9 mouse cellular contexts compared by ENCODE assay signal in the genomic region with DNA sequence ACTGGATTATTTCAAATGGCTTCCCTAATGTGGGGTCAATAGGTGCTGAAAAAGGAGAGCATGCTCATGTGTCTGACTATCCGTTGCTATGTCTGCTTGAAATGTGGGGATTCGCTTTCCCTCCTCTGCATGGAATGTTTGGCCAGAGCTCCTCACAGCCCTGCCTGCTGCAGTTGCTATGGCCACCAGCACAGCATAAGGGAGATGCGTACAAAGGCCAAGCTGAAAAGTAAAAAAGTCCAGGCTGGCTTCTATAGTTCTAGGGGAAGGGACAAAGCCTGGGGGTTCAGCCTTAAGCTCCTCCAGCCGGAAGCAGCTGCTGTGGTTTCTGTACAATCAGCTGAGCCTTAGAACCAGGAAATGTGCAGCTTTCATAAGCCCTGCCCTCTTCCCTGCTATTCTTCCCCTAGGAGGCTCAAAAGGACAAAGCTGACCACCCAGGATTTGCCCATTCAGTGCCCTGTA. TPM values are rescaled to one million over a fixed set of nuclear protein-coding genes. Genes with fewer than 3 reads are reported as not detected.
DNase-seq lines count a peak whose midpoint lies in the region; ATAC-seq lines count a peak whose summit lies in the region.
"Had no signal": no experiment of that assay in that cellular context is flagged by ENCODE, and none has a peak within 500 bp of the region (broad histone marks: within the 10 kb centered on the region; RNA-seq: fewer than 3 reads in every experiment).

No protein-coding gene starts in this region.

- no peaks in the 10 kb centered on the region for H3K9me3 ChIP-seq in heart, embryonic 11.5 days (replicated peaks; ENCODE audit: control insufficient read depth, low read length)
- H3K9me3 ChIP-seq in embryonic facial prominence, embryonic 12.5 days = no peaks in the 10 kb centered on the region
- H3K9me3 ChIP-seq in neural tube, embryonic 14.5 days (ENCODE audit: control insufficient read depth, low read length) = no peaks in the 10 kb centered on the region

- H3K9ac ChIP-seq in heart, embryonic 11.5 days (ENCODE audit: low read depth, low read length) = no peak overlapping the region
- no peak overlapping the region for H3K9ac ChIP-seq in embryonic facial prominence, embryonic 12.5 days
- no peak overlapping the region for H3K9ac ChIP-seq in neural tube, embryonic 14.5 days (replicated peaks; ENCODE audit: low read depth, low read length)

- ATAC-seq in heart, embryonic 11.5 days (replicated peaks; ENCODE audit: insufficient number of reproducible peaks, low FRiP score, low TSS enrichment) = no peak
- ATAC-seq in embryonic facial prominence, embryonic 12.5 days (ENCODE audit: insufficient number of reproducible peaks, insufficient read depth, low FRiP score, low TSS enrichment) = peak; percentile 58
- ATAC-seq in neural tube, embryonic 14.5 days (ENCODE audit: low read depth) = peak; percentile 50; the same call in 1 of the 2 replicates

- no peaks in the 10 kb centered on the region for H3K36me3 ChIP-seq in heart, embryonic 11.5 days (ENCODE audit: control insufficient read depth, insufficient read depth, low read length)
- no peaks in the 10 kb centered on the region for H3K36me3 ChIP-seq in embryonic facial prominence, embryonic 12.5 days
- H3K36me3 ChIP-seq in neural tube, embryonic 14.5 days (ENCODE audit: control insufficient read depth, insufficient read depth, low read length) = no peaks in the 10 kb centered on the region

- WGBS in heart, embryonic 11.5 days (ENCODE audit: insufficient replicate concordance) = 56% methylated on average over 4 of the region's 4 CpGs
- 60% methylated on average over 4 of the region's 4 CpGs for WGBS in embryonic facial prominence, embryonic 12.5 days
- WGBS in neural tube, embryonic 14.5 days = 30% methylated on average over 4 of the region's 4 CpGs

- H3K4me3 ChIP-seq in heart, embryonic 11.5 days (ENCODE audit: low read depth, low read length) = no peak overlapping the region
- no peak overlapping the region for H3K4me3 ChIP-seq in embryonic facial prominence, embryonic 12.5 days
- no peak overlapping the region for H3K4me3 ChIP-seq in neural tube, embryonic 14.5 days (ENCODE audit: low read depth, low read length)

- peak; percentile 9 for DNase-seq in heart, postnatal 4 days
- DNase-seq in kidney, postnatal 14 days = peak; percentile 32
- no peak for DNase-seq in spleen, postnatal 36 days (ENCODE audit: low spot score in 2 of 2)
- no peak for DNase-seq in right cerebral cortex, postnatal 25 days
- DNase-seq in layer of hippocampus, postnatal 10 days (ENCODE audit: low spot score in 2 of 2) = no peak

- H3K27me3 ChIP-seq in heart, embryonic 11.5 days (ENCODE audit: control insufficient read depth, insufficient read depth, low read length) = no peaks in the 10 kb centered on the region
- H3K27me3 ChIP-seq in embryonic facial prominence, embryonic 12.5 days = no peaks in the 10 kb centered on the region
- H3K27me3 ChIP-seq in neural tube, embryonic 14.5 days (ENCODE audit: control insufficient read depth, insufficient read depth, low read length) = no peaks in the 10 kb centered on the region

- no peak overlapping the region; the same call in 1 of the 2 replicates for H3K27ac ChIP-seq in heart, embryonic 11.5 days (ENCODE audit: low read depth, low read length)
- H3K27ac ChIP-seq in embryonic facial prominence, embryonic 12.5 days = peak overlapping the region; percentile 47
- H3K27ac ChIP-seq in neural tube, embryonic 14.5 days (ENCODE audit: low read depth, low read length) = peak overlapping the region; percentile 36; the same call in 1 of the 2 replicates

- peaks cover 3% of the 10 kb centered on the region; the same call in 1 of the 2 replicates for H3K4me1 ChIP-seq in heart, embryonic 11.5 days (ENCODE audit: control insufficient read depth, insufficient read depth, low read length)
- H3K4me1 ChIP-seq in embryonic facial prominence, embryonic 12.5 days = peaks cover 11% of the 10 kb centered on the region; the same call in 1 of the 2 replicates
- H3K4me1 ChIP-seq in neural tube, embryonic 14.5 days (ENCODE audit: control insufficient read depth, insufficient read depth, low read length) = peaks cover 3% of the 10 kb centered on the region; the same call in 1 of the 2 replicates

- no peak overlapping the region for H3K4me2 ChIP-seq in heart, embryonic 11.5 days
- H3K4me2 ChIP-seq in embryonic facial prominence, embryonic 12.5 days (replicated peaks) = no peak overlapping the region
- no peak overlapping the region for H3K4me2 ChIP-seq in neural tube, embryonic 14.5 days (ENCODE audit: low read depth, low read length)

RNA-seq across cellular contexts. Expression of gene Gm11985, which starts 27.7 kb away (rescaled TPM):
- total RNA-seq in heart, postnatal 4 days (2021) = not detected
- not detected in 2 replicates for polyA plus RNA-seq in heart, embryonic 11.5 days (2014; fragmentation: Nextera tagmentation; extraction: Ambion mirVana)
- not detected in 2 replicates for polyA plus RNA-seq in embryonic facial prominence, embryonic 12.5 days (2016; fragmentation: Nextera tagmentation; extraction: Ambion mirVana)
- polyA plus RNA-seq in neural tube, embryonic 14.5 days (2014; fragmentation: Nextera tagmentation; extraction: Ambion mirVana) = 0.20 TPM in 1 of 2 replicates, not detected in the other
- not detected for total RNA-seq in layer of hippocampus, postnatal 10 days (2021)
- total RNA-seq: neutrophil, adult 5-6 weeks had no signal

RNA-seq across cellular contexts. Expression of gene Igfbp1, which starts 36.9 kb away (rescaled TPM):
- not detected for total RNA-seq in heart, postnatal 4 days (2021)
- 0.27 TPM in 1 of 2 replicates, not detected in the other for polyA plus RNA-seq in heart, embryonic 11.5 days (2014; fragmentation: Nextera tagmentation; extraction: Ambion mirVana)
- polyA plus RNA-seq in embryonic facial prominence, embryonic 12.5 days (2016; fragmentation: Nextera tagmentation; extraction: Ambion mirVana) = 0.96 and 1.1 TPM in 2 replicates
- 0.46 TPM in 1 of 2 replicates, not detected in the other for polyA plus RNA-seq in neural tube, embryonic 14.5 days (2014; fragmentation: Nextera tagmentation; extraction: Ambion mirVana)
- total RNA-seq in layer of hippocampus, postnatal 10 days (2021) = under 1 TPM in 1 of 2 experiments, not detected in 1; 0.42 TPM
- total RNA-seq: neutrophil, adult 5-6 weeks had no signal

RNA-seq across cellular contexts. Expression of gene Igfbp3, which starts 53.1 kb away (rescaled TPM):
- 10 to 100 TPM; 19.2 to 23.6 TPM for total RNA-seq in heart, postnatal 4 days (2021)
- 20.9 and 22.2 TPM in 2 replicates for polyA plus RNA-seq in heart, embryonic 11.5 days (2014; fragmentation: Nextera tagmentation; extraction: Ambion mirVana)
- 113 and 114 TPM in 2 replicates for polyA plus RNA-seq in embryonic facial prominence, embryonic 12.5 days (2016; fragmentation: Nextera tagmentation; extraction: Ambion mirVana)
- 14.2 and 23.3 TPM in 2 replicates for polyA plus RNA-seq in neural tube, embryonic 14.5 days (2014; fragmentation: Nextera tagmentation; extraction: Ambion mirVana)
- total RNA-seq in layer of hippocampus, postnatal 10 days (2021) = 10 to 100 TPM; 22.4 to 28.8 TPM
- total RNA-seq: neutrophil, adult 5-6 weeks had no signal

Comparison
In these comparisons a context has a peak if more than half of its experiments do, and no peak if none do; other contexts are left out.
1. DNase-seq: peak in heart, postnatal 4 days (single experiment) and kidney, postnatal 14 days (single experiment); none in spleen, postnatal 36 days (0 of 2), right cerebral cortex, postnatal 25 days (single experiment) and layer of hippocampus, postnatal 10 days (0 of 2).